Mouse (Mus musculus) thymus, adult 2 months (tissue): ENCODE measurements around the gene Ccdc9. TPM values are rescaled to one million over a fixed set of nuclear protein-coding genes. Genes with fewer than 3 reads are reported as not detected.
"Not testable (repeated sequence)": the region's sequence is repeated elsewhere in the genome, so short reads cannot be mapped to it uniquely, and the experiment has no call there.

Experiments used
- DNase-seq: peaks from one replicate; pipeline ENCODE4 v3.0.0; 2021
- H3K27ac ChIP-seq: fragments of 200-500 bp; 2 replicates; pipeline ENCODE4 v1.5.1; 2012; ENCODE audit warnings: low read length, control low read depth; ENCODE audit not compliant: control insufficient read depth, insufficient read depth
- H3K27me3 ChIP-seq: fragments of 200-500 bp; 2 replicates; pipeline ENCODE4 v1.6.1; 2012; ENCODE audit warnings: mild to moderate bottlenecking, low read length, moderate library complexity, mixed read lengths; ENCODE audit not compliant: control insufficient read depth, insufficient read depth
- H3K36me3 ChIP-seq: fragments of 200-500 bp; 2 replicates; pipeline ENCODE4 v1.6.1; 2012; ENCODE audit warnings: mild to moderate bottlenecking, low read length, moderate library complexity; ENCODE audit not compliant: control insufficient read depth, insufficient read depth
- H3K4me1 ChIP-seq: fragments of 200-500 bp; replicated peaks from 2 replicates; pipeline ENCODE4 v1.6.1; 2012; ENCODE audit warnings: low read length; ENCODE audit not compliant: control insufficient read depth, insufficient read depth
- H3K4me3 ChIP-seq: fragments of 200-500 bp; 2 replicates; pipeline ENCODE4 v1.5.1; 2012; ENCODE audit warnings: mild to moderate bottlenecking, low read length, control low read depth, moderate library complexity; ENCODE audit not compliant: control insufficient read depth, insufficient read depth
- CTCF ChIP-seq: fragments of 200-500 bp; IDR thresholded peaks from 2 replicates; pipeline ENCODE4 v1.5.1; 2012; ENCODE audit warnings: mild to moderate bottlenecking, control low read depth, low read length, moderate library complexity, borderline replicate concordance; ENCODE audit not compliant: control insufficient read depth, poor library complexity, insufficient read depth; ENCODE audit errors: extremely low read depth
- POLR2A ChIP-seq: fragments of 200-500 bp; IDR thresholded peaks from 2 replicates; pipeline ENCODE4 v1.6.1; 2012; ENCODE audit warnings: mild to moderate bottlenecking, low read length, control low read depth, moderate library complexity; ENCODE audit not compliant: control insufficient read depth, poor library complexity, insufficient read depth; ENCODE audit errors: extremely low read depth
- WGBS: fragments of 180-500 bp; shearing (Covaris S2); methylation state at CpG from one replicate; pipeline ENCODE4 v1.1.7; 2018; 5-methylcytosine and 5-hydroxymethylcytosine counted together
- polyA plus RNA-seq: library from polyadenylated mRNA; depleted of rRNA; stranded (reverse); fragments of >200 nt; gene quantifications from 2 replicates; pipeline ENCODE4 v1.2.3, GENCODE M21; 2012

Ccdc9 gene
- polyA plus RNA-seq, 1 experiment: 43.0 TPM

DNA sequence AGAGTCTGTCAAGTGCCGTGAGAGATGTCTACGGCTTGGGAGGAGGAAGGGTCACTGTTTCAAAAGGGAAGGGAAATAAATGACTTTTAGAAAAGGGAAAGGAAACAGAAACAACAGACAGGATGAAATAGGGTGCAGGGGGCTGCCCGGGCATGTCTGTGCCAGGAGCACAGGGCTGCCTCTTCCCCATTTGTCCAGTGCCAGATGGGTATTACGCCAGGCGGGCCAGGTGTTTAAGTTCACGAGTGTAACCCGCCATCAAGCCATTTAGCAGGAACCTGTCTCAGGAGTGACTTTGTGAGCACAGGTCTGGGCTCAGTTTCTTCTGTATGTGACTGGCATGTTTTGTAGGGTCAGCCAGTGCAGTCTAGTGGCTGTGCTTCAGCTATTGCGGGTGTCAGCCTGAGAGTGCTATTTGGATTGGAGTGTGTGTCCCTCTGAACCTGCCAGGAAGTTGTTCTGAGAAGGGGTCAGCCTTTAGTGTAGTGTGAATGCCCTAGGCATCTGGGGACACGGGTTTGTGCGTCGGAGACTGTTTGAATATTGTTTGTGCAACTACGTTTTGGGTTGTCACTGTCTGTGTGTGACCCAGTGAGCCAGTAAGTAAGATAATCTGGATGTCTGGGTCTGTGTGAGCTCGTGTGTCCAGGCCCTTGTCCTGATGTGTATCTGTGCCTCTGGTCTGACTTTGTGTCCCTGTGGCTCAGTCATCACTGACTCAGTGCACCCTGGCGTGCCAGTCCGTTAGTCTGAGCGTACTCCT, 22.1 kb upstream of the Ccdc9 start:
- Histone ChIP-seq H3K36me3 (no peaks in the 10 kb centered on the region), H3K27me3 (peaks cover 10% of the 10 kb centered on the region; the same call in 1 of the 2 replicates), H3K4me1 (peaks cover 47% of the 10 kb centered on the region), H3K27ac (peak overlapping the region; percentile 4; the same call in 1 of the 2 replicates), H3K4me3 (peak overlapping the region; percentile 26)
- 25% methylated on average over 16 of the region's 16 CpGs for WGBS
- DNase-seq: peak; percentile 18
- TF ChIP-seq POLR2A: no peak
- TF ChIP-seq CTCF: no peak

DNA sequence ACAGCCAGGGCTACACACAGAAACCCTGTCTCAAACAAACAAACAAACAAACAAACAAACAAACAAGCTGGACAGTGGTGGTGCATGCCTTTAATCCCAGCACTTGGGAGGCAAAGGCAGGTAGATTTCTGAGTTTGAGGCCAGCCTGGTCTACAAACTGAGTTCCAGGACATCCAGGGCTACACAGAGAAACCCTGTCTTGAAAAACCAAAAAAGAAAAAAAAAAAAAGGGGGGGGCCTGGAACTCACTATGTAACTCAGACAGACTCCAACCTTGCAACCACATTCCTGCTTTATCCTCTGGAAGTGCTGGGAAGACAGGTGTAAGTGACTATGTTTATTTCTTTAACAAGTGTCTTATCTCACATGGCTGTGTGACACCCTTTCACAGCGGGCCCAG, 21.5 kb upstream of the Ccdc9 start, which contains the start of gene Bbc3:
Bbc3 (plus strand) TSS at position 301 of the 400 bp plus-strand sequence.
- Histone ChIP-seq H3K27ac (peak within 1 kb of the TSS; percentile 4; the same call in 1 of the 2 replicates), H3K4me1 (peaks cover 41% of the 10 kb centered on the region), H3K4me3 (peak within 1 kb of the TSS; percentile 26), H3K27me3 (peaks cover 10% of the 10 kb centered on the region; the same call in 1 of the 2 replicates)
- not testable (repeated sequence) for H3K36me3 ChIP-seq, DNase-seq
- WGBS: 58% methylated on average over 1 of the region's 1 CpGs

DNA sequence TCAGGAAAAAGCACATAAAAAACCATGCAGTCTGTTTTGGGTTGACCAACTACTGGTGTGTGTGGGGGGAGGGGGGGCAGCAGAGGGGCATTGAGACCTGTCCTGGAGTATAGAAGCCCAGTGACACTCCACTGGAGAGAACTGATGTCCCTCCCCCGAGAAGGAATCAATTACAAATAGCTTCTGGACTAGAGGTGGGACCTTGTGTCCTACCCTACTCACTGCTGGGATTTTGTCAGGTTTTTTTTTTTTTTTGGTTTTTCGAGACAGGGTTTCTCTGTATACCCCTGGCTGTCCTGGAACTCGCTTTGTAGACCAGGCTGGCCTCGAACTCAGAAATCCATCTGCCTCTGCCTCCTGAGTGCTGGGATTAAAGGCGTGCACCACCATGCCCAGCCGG, 20.5 kb upstream of the Ccdc9 start:
- DNase-seq, H3K27me3 ChIP-seq, H3K4me3 ChIP-seq, H3K36me3 ChIP-seq, H3K27ac ChIP-seq: not testable (repeated sequence)
- H3K4me1 ChIP-seq: peaks cover 32% of the 10 kb centered on the region
- WGBS: 85% methylated on average over 6 of the region's 6 CpGs

DNA sequence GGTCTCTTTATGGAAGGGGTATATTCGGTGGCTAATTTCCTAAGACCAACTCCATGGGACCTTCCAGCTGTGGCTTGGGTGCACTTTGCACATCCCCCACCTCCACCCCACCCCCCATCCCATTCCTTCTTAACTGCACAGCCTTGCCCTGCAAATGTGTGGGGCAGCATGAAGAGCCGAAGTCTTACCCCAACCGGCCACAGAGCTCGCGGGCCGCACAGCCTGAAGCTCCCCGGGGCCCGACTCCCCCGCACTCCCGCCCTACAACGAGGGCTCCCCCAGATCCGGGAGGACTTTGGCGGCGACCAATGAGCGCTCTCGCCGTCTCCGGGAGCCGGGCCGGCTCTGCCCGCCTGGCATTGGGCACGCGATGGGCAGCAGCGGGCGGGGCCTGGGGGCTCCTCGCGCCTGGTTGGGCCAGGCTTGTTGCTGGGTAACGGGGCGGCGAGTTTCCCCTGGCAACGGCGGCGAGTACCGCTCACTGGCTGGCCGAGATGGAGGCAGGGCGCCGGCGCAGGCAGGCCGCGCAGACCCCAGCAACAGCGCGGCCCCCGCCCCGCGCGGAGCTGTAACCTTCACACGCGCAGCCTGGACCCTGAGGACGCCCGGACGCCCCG, 12.9 kb upstream of the Ccdc9 start:
- H3K36me3 ChIP-seq: no peaks in the 10 kb centered on the region
- peak; percentile 74 for DNase-seq
- no peaks in the 10 kb centered on the region for H3K27me3 ChIP-seq
- H3K4me1 ChIP-seq: peaks cover 22% of the 10 kb centered on the region
- peak overlapping the region; percentile 11; the same call in 1 of the 2 replicates for H3K4me3 ChIP-seq
- 3% methylated on average over 52 of the region's 52 CpGs for WGBS
- H3K27ac ChIP-seq: no peak overlapping the region
- TF ChIP-seq POLR2A (no peak), CTCF (0 out of 2 replicates have a peak, but pooled peaks have one; percentile 27)

DNA sequence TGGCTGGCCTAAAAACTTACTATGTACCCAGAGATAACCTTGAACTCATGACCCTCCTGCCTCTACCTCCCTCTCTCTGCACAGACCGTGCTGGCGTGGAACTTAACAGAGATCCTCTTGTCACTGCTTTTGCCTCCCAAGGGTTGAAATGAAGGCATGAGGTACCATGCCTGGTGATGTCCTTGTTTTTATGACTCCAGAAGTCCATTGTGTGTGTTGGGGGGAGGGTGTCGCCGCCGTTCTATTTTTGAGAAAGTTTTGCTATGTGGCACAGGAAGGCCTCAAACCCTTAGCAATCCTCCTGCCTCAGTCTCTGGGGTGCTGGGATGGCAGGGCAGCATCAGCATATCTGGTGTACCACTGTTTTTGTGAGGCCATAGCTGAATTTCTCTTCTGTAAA, 12.3 kb upstream of the Ccdc9 start:
- TF ChIP-seq POLR2A (no peak), CTCF (no peak)
- H3K27me3 ChIP-seq: no peaks in the 10 kb centered on the region
- H3K36me3 ChIP-seq: no peaks in the 10 kb centered on the region
- H3K4me3 ChIP-seq: no peak overlapping the region
- WGBS: 94% methylated on average over 5 of the region's 5 CpGs
- H3K27ac ChIP-seq: no peak overlapping the region
- peaks cover 22% of the 10 kb centered on the region for H3K4me1 ChIP-seq
- DNase-seq: no peak

DNA sequence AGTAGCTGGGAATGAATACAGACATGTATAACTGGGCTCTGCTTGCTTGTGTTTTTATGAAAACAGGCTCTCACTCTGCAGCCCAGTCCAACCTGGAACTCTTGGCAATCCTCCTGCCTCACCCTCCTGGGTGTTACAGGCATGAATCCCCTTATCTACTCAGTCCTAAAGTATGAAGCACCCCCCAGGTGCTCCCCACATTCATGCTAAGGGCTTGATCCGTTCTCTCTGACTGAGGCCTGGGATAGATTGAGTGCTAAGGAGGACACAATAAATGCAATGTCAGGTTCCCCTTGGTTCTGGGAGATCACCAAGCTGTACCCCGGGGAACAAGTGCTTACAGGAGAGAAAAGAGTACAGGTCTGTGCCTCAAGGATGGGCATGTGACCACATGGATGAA, 11.0 kb upstream of the Ccdc9 start:
- Histone ChIP-seq H3K27me3 (no peaks in the 10 kb centered on the region), H3K4me1 (peaks cover 22% of the 10 kb centered on the region), H3K4me3 (no peak overlapping the region), H3K36me3 (no peaks in the 10 kb centered on the region), H3K27ac (no peak overlapping the region)
- DNase-seq: no peak
- TF ChIP-seq POLR2A: no peak
- no peak for TF ChIP-seq CTCF
- WGBS: 82% methylated on average over 2 of the region's 2 CpGs

DNA sequence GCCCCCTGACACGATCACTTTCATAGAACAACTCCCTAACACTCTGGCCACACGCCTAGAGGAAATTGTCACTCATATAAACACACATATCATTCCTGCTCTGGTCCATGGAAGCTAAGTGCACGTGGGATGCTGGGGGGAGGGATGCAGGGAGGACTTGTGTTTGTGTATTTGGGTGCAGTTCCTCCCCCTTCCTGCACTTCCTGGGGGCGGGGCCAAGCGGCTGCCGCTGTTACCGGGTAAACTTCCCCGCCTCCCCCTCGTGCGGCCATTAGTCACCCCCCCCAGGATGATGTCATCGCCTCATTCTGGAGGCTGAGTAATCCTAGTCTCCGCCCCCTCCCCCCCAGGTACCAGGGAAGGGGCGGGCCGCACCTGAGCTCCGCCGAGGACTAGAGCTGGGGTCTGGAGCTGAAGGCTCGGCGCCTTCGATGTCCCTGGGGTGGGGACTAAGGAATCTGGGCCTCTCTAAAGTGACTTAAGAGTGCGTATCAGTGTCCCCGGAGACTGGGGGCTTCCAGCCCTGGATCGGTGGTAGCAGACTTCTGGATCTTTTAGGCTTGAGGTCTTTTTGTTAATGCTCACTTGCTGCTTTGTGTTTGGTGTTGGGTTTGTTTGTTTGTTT, 10.3 kb upstream of the Ccdc9 start:
- Histone ChIP-seq H3K4me3 (peak overlapping the region; percentile 45), H3K4me1 (peaks cover 22% of the 10 kb centered on the region), H3K27ac (0 out of 2 replicates have a peak overlapping the region, but pooled peaks have one; percentile 5), H3K27me3 (no peaks in the 10 kb centered on the region), H3K36me3 (no peaks in the 10 kb centered on the region)
- TF ChIP-seq POLR2A (0 out of 2 replicates have a peak, but pooled peaks have one; percentile 20), CTCF (peak; percentile 54; the same call in 1 of the 2 replicates)
- peak; percentile 89 for DNase-seq
- 6% methylated on average over 22 of the region's 22 CpGs for WGBS
